Mouse (Mus musculus) spleen, postnatal 36 days (tissue): ENCODE data around the gene Ralbp1.
A peak's percentile ranks its signal among the peaks of the same experiment; 100 is the strongest.

ENCODE experiments used
- DNase-seq, 2 experiments: peaks; one replicate each; pipeline ENCODE4 v3.0.0; 2022; ENCODE audit warnings: low spot score in 2 of 2, mixed read lengths in 1 of 2

Gene Ralbp1

GRCm38 (mm10) chr17:65885697-65886529 is at the start of gene Ralbp1:
Ralbp1 (minus strand) TSS chr17:65885798.
- DNase-seq, result peak; percentile 53 to 71

DNA sequence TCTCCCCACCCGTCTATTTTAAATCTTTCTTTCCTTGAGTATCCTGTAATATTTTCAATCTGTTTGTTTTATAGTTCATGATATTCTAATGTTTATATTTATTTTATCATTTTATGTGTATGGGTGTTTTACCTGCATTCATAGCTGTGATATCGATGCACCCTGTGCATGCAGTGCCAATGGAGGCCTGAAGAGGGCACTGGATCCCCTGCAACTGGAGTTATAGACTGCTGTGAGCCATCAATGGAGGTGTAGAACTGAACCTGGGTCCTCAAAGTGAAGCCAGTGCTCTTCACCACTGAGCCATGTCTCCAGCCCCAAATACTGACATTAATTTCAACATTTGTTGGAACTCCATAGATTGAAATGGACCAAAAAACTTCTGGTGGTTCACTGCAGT is 48.1 kb upstream of the Ralbp1 start:
- DNase-seq, result no peak

GRCm38 (mm10) chr17:65931525-65931924 is 45.9 kb upstream of the Ralbp1 start:
- no peak for DNase-seq

GRCm38 (mm10) chr17:65930960-65931359 is 45.4 kb upstream of the Ralbp1 start:
- DNase-seq, result no peak

DNA sequence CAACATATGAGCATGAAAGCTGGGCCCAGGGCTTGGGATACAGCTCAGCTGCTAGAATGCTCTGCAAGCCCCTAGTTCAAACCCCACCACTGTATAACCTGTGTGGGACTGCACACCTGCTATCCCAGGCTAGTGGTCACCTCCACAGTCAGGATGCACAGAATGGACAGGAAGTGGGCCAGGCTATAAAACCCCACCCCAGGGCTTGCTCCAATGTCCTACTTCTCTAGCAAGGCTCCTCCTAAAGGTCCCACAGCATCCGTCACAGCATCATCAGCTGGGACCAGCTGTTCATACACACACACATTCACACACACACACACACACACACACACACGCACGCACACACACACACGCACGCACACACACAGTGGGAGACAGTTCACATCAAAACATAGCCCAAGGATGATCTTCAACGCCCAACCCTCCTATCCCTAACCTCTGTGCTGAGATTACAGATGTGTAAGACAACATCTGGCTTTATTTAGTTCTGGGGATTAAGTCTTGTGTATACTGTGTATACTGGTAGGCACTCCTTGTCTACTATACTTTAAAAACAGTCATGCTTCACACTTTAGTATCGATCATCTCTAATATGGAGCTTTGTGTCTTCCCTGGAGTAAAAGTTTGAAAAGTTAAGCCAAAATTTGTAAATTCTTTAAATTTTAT is 44.7 kb upstream of the Ralbp1 start:
- DNase-seq, result no peak

DNA sequence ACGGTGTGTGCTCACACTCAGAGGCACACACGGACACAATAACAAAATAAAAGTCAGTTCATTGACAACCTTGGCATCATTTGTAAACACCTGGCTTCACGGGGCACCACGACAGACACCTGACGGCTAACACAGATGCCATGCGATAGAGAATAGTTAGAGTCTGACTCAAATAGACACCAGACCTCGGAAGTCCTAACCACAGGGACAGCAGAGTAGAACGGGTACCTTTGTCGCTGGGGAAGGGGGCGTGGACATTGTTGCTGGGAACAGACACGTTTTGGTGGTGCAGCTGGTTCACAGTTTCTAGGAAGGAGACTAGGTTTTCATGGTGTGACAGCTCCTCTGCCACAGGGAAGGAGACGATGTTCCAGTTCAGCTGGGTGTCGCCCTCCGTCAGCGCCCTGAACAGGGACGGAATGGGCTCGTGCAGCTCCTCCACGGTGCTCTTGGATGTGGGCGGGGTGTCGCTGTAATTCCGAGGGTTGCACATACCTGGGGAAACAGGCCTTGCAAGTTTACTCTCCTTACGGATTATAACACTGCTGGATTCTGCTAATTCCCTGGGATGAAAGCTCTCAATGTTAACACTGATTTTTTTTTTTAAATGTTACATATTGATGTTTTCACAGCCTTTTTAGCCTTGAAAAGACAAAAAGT is 43.9 kb upstream of the Ralbp1 start:
- no peak for DNase-seq

- DNase-seq, result no peak
Measured at GRCm38 (mm10) chr17:65927077-65927476, 41.5 kb upstream of the Ralbp1 start.

DNA sequence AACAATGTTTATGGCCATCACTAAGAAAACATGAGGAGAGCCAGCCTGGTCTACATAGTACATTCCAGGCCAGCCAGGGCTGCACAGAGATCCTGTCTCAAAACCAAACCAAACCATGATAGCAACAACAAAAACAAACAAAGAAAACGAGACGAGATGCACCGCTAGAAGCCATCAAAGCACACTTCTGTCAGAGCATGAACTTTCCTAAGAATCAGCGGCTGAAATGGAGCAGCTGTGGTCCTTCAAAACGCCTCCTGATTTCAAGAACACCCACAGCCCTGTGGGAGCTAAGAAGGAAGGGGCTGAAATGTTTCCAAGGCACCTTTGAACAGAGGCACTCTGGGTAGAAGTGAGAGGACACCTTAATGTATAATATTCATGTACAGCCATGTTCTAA is 38.6 kb upstream of the Ralbp1 start:
- no peak for DNase-seq

- no peak for DNase-seq
Measured at GRCm38 (mm10) chr17:65921975-65922374, 36.4 kb upstream of the Ralbp1 start.

- no peak for DNase-seq
Measured at GRCm38 (mm10) chr17:65919235-65919634, 33.6 kb upstream of the Ralbp1 start.

GRCm38 (mm10) chr17:65916135-65916668 is 30.6 kb upstream of the Ralbp1 start:
- no peak for DNase-seq

DNA sequence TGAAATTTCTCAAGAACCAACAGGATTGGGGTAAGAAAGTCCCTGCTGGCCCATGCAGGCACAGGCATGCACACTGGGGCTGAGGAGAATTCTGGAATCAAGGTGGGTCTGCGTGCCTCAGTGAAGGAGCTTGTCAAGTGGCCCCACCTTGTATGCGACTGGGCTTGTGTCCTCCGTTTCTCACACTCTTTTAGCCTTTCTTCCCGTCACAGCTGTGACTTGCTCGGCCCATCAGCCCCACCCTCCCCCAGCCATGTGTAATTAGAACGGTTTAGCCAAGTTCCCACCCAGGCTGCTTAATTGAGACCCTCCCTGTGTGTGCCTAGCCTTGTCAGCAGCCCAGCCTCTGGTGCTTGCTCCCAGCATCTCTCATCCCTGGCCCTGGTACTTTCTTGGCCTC is 28.5 kb upstream of the Ralbp1 start:
- DNase-seq, result no peak

DNA sequence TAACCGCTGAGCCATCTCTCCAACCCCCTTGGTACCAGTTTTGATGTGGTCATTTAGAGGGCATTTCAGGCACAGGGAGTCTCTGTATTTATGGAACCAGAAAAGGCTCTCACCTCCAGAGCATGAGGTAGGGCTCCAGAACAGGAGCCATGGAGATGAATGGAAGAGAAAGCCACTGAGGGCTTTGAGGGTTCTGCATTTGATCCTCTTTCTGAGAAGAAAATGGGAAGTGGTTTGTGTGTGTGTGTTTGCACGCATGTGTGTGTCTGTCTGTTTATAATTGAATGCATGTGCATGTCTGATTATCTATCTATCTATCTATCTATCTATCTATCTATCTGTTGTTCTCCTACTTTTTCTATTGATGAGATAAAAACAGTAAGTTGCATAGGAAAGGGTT is 26.6 kb upstream of the Ralbp1 start:
- no peak for DNase-seq

DNA sequence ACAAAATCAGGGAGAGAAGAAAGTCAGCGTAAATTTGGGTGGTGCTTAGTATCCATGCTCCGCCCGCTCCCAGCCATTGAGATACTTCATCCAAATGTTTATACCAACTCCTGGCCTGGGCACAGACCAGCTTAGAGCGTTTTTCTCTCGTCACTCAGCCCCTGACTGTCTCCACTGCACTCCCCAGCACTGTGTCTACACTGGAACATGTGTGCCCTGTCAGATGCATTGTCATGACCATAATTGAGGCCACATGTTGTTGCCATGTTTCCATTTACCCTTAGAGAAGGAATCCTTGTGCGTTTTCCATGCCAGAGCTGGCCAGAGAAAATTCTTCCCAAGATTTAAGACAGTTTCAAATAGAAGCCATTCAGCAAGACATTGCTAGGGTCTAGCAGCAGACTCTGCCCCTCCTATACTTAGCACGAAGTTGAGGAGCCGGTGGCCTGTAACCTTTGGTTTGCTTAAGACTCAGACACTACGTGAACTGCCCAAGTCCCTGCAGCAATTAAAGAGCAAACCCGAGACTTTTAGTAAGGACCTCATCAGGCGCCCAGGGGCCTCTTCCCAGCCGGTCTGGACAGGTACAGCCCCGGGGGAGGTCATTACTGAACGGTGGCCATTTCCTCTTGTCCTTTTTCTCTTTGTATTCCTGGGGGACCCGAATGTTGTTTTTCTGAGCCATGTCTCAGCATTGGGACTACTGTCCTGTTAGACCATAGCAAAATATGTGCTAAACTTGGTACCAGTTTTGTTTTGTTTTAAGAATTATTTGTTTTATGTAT is 25.9 kb upstream of the Ralbp1 start:
- no peak for DNase-seq

GRCm38 (mm10) chr17:65908270-65908669 is 22.7 kb upstream of the Ralbp1 start:
- DNase-seq, result no peak

DNA sequence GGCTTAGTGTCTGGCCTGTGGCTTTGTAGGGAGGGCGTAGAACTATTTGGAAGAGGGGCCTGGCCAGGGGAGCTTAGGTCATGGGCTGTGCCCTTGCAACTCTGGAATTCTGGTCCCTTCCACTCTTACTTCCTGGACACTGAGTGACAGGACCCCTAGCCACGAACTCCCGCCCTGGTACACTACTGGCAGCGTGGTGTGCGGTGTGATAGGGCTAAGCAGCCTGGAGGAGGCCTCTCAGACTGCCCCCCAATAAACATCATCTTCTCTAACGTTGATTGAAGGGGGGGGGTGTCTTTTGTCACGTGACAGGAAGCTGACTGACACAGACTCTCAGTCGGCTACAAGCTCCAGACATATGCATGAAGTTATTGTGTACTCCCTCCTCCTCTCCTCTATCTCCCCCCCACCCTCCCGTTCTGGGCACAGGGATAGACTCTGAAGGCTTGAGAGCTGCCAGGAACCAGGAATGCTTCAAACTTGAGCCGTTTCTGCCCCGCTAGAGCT is 21.4 kb upstream of the Ralbp1 start:
- DNase-seq, result peak; percentile 27 to 44

- DNase-seq, result no peak
Measured at GRCm38 (mm10) chr17:65906313-65906894, 20.8 kb upstream of the Ralbp1 start.

- DNase-seq, result no peak
Measured at GRCm38 (mm10) chr17:65905241-65905640, 19.6 kb upstream of the Ralbp1 start.

- no peak for DNase-seq
Measured at GRCm38 (mm10) chr17:65903826-65904225, 18.2 kb upstream of the Ralbp1 start.

DNA sequence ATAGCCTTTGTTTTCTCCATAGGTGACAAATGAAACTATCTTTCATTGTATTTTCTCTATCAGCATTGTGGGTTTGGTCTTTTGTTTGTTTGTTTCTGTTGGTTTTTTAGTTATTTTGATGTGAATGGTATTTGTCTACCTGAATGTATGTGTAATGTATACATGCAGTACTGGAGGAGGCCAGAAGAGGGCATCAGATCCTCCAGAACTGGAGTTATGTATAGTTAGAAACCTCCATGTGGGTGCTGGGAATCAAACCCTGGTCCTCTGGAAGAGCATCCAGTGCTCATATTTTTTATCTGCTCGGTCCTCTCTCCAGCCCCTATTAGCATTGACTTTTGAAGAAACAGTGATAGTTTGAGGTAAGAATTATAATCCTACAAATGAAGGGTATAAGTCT is 17.4 kb upstream of the Ralbp1 start:
- no peak for DNase-seq

DNA sequence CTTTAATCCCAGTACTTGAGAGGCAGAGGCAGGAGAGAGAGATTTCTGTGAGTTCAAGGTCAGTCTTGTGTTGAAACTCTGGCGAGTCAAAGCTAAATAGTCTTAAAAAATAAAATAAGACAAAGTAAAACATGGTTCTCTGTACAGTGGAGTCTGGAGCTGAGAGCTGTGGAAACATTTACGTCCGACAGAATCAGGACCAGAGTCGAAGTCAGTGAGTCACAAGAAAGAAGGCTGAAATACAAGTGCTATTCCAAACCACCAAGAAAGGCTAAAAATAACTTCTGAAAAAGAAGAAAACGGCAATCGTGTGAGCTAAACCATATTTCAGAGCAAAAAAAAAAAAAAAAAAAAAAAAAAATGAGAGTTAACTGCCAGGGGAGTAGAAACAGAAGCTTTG is 16.7 kb upstream of the Ralbp1 start:
- no peak for DNase-seq
